Mouse (Mus musculus) lung, postnatal 14 days (tissue): ENCODE measurements at regions not wholly inside any gene's neighbourhood (a gene's known extent, or its start where the extent isn't known, plus 50 kb on each side); places are given as distances from the start of the nearest gene placed in this dataset.
A peak's percentile ranks its signal among the peaks of the same experiment; 100 is the strongest.

Experiments used
- DNase-seq: peaks from one replicate; pipeline ENCODE4 v3.0.0; 2021

- DNase-seq, result no peak
Measured at GRCm38 (mm10) chr1:55890511-55891151, 484.9 kb downstream of the Plcl1 start.

- DNase-seq, result no peak
Measured at GRCm38 (mm10) chr1:55891894-55892293, 486.2 kb downstream of the Plcl1 start.

GRCm38 (mm10) chr1:55897572-55897971 lies 491.9 kb downstream of the Plcl1 start:
- no peak for DNase-seq

DNA sequence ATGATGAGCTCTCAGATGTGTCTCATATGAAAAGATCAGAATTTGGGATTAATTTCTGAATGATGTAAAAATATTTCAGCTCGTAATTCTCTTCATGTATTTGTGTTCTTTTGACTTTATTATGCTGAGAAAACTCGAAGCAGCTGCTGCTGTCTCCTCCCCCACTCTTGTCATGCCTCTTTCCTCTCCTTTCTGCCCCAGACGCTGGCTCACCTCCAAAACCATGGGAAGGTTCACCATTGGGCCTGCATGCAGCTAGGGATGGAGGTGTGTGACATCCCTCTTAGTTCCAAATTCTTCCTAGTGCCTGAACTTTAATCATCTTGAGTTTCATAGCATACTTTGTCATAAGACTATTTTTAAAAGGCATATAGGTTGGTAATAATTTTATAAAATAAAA lies 492.3 kb downstream of the Plcl1 start:
- no peak for DNase-seq

- DNase-seq, result no peak
Measured at GRCm38 (mm10) chr1:55900033-55900432, 494.3 kb downstream of the Plcl1 start.

DNA sequence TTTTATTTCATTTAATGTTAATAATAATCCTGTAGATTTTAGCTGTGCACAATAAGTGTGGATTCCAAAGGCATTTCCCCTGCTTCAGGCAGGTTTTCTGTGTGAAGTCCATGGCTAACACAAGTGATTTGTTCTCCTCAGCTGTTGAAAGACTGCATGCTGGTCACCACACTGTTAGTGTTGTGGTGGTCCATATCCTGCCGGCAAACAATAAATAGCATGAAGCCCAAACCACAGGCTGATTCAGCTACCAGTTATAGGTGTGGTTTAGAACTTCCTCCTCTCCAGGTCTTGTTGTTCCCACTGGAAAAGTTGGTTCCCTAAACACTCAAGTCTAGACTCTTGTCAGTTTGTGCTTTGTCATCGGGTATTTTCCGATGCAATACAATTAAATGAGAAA lies 497.5 kb downstream of the Plcl1 start:
- DNase-seq, result no peak

DNA sequence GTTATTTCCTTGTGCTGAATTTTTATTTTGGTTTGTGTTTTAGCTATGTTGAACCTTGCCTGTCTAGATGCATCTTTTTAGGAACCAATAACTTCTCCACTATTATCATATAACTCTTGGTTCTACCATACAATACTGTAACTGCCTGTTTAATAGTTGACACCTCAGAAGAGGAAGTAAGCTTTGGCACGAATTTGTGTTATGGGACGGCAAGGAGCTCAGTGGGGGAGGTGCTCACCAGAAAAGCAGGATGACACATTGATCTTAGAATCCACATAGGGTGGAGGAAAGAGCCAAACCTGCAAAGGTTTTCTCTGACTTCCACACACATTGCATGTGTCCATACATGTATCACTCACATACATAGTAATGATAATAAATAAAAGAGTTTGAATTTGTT lies 498.9 kb downstream of the Plcl1 start:
- DNase-seq, result no peak

- DNase-seq, result no peak
Measured at GRCm38 (mm10) chr1:55905232-55905631, 499.5 kb downstream of the Plcl1 start.

- DNase-seq, result no peak
Measured at GRCm38 (mm10) chr1:55910024-55910423, 504.3 kb downstream of the Plcl1 start.

DNA sequence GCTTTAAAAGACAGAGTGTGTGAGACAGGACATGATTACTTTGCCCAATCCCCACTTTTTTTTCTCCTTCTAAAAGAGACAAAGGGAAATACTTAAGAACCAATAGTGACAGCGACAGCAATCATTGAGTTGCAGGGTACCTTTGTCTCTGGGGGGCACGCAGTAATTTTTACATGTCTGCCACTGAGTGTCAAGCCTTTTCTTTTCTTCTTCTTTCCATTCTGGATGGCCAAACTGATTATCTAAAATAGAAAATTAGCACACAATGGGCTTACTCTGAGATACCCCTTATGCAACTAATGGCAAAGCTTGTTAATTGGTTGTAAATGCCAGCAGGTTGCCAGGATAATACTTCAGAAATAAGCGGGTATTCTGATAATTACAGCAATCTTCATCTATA lies 508.6 kb downstream of the Plcl1 start:
- no peak for DNase-seq

GRCm38 (mm10) chr1:55915940-55916339 lies 510.2 kb downstream of the Plcl1 start:
- no peak for DNase-seq

DNA sequence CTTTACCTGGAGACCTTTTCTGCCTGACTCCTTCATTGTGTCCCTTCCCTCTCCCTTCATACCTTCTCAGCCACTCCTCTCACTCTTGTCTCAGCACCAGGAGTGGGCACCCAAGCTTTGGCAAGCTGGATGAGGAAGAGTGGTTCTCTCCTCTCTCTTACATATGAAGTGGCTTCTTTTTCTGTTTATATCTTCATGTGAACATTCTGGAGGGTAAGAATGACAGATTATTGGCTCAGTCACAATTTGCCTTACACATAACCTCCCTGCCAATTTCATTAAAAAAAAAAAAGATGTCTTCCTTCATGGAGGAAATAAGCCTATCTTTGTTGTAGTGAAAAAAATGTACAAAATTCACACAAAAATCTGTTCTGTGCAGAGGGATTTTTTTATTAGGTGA lies 513.8 kb downstream of the Plcl1 start:
- DNase-seq, result no peak

- DNase-seq, result no peak
Measured at GRCm38 (mm10) chr1:55946786-55947549, 541.2 kb downstream of the Plcl1 start.

DNA sequence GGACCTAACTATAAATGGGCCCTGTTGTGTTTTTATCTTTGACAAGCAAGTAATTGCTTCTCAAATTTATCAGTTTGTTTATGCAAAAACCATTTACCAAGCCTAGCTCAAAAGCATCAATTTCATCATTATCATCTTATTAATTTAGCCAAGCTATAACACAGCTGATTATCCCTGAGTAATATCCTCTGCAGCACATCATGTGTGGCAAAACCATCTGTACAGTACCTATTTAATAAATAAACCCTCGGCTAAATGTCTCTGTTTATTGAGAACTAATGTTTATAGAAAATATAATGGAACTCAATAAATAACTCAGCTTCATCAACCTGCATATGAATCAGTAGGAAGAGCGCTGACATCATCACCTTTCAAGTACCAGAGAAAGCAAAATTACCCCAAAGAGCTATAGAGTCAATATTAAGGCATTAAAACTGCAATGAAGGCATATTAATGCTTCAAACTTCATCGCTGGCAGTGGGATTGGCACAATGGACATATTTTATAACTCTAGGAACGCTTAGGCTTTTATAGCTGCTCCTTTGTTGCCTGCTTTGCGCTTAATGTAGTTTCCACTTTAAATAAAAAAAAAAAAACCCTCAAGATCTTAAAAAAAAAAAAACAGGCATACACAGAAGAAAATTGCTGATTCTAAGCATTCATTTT lies 542.0 kb downstream of the Plcl1 start:
- no peak for DNase-seq

GRCm38 (mm10) chr1:55949606-55950005 lies 543.9 kb downstream of the Plcl1 start:
- no peak for DNase-seq

DNA sequence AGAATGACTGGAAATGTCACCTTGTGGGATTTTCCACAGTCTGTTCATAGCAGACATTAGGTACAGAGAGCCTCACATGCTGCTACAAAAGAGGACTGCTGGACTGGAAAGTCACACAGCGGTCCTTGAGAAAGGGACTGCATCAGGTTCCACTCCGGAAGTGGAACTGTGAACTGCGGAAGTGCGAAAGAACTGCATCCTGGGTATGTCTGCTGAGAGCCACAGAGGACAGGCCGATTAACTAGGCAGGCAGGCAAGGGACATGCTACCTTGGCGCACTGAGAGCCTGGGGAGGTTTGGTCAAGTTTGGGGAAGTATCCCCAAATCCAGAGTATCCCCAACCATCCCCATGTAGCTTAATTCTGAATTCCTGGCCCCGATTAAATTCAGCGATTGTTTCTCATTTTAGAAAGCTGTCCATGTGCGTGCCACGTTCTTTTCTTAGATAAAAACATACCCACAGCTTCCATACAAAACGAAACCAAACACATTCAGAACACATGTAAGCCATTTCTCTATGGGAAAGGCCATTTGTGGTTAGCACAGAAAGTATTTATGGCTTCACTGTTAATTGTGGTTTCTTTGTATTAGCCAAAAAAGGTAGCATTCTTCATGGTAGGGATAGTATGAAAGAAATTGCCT lies 552.2 kb downstream of the Plcl1 start:
- no peak for DNase-seq

- DNase-seq, result peak; percentile 57
Measured at GRCm38 (mm10) chr1:55960291-55960690, 554.6 kb downstream of the Plcl1 start.

DNA sequence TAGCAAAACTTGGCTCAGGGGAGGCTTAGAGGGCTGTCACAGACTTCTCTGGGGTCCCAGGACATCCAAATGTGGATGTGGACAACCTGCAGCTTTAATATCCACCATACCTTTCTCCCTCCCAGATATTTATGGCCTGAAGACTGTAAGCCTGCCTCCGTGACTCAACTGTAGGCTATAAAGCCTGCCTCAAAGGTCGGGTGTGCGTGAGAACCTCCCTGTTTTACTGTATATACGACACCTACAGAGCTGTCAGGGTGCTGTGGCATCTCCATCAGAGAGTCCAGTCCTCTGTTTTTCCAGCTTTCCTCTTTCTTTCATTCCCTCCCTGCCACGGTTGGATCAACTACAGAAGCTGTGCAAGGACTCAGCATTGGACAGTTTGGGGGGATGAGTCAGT lies 558.1 kb downstream of the Plcl1 start:
- DNase-seq, result no peak

GRCm38 (mm10) chr1:55966273-55966672 lies 560.6 kb downstream of the Plcl1 start:
- DNase-seq, result no peak

DNA sequence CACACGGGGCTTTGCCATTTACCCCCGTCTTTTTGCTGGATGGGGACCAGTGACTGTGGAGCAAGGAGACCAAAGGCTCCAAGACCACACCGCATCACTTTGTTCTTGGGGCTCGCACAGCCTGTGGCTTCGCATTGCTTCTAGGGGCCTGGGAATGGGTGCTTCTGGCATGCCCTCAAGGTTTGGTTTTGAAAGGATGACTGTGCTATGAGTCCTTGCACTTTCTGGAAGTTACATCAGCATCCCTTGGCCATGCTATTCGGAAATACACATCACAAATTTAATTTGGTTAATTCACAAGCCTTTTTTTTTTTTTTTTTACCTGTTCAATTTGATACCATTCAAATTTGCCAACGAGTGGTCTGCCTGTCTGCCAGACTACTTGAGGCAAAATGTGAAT lies 562.1 kb downstream of the Plcl1 start:
- DNase-seq, result no peak

DNA sequence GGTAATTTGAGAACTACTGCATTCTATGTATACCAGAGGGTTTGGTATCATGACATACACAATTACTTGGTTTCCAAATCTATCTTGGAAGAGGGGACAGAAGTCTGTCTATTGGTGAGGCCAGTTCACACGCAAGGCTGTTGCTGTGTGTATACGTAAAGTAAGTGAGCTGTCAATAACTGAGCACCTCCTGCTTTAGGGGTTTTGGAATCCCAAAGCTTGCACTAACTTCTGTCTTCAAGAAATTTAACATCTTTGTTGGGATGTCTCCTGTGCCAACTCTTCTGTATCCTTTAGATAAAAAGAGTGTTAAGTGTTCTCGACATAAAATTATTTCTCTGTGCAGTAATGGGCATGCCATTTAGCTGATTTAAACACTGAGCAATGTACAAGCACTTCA lies 572.1 kb downstream of the Plcl1 start:
- no peak for DNase-seq

- DNase-seq, result no peak
Measured at GRCm38 (mm10) chr1:55983522-55984066, 577.9 kb downstream of the Plcl1 start.

GRCm38 (mm10) chr1:55997074-55997473 lies 591.4 kb downstream of the Plcl1 start:
- no peak for DNase-seq
